Mouse (Mus musculus): ENCODE data around the gene Zc3h4. TPM values are rescaled to one million over a fixed set of nuclear protein-coding genes. Genes with fewer than 3 reads are reported as not detected.

The Zc3h4 gene
- total and polyA plus RNA-seq, 3 experiments, result 17.8 to 32.4 (median 27.7) TPM

DNA sequence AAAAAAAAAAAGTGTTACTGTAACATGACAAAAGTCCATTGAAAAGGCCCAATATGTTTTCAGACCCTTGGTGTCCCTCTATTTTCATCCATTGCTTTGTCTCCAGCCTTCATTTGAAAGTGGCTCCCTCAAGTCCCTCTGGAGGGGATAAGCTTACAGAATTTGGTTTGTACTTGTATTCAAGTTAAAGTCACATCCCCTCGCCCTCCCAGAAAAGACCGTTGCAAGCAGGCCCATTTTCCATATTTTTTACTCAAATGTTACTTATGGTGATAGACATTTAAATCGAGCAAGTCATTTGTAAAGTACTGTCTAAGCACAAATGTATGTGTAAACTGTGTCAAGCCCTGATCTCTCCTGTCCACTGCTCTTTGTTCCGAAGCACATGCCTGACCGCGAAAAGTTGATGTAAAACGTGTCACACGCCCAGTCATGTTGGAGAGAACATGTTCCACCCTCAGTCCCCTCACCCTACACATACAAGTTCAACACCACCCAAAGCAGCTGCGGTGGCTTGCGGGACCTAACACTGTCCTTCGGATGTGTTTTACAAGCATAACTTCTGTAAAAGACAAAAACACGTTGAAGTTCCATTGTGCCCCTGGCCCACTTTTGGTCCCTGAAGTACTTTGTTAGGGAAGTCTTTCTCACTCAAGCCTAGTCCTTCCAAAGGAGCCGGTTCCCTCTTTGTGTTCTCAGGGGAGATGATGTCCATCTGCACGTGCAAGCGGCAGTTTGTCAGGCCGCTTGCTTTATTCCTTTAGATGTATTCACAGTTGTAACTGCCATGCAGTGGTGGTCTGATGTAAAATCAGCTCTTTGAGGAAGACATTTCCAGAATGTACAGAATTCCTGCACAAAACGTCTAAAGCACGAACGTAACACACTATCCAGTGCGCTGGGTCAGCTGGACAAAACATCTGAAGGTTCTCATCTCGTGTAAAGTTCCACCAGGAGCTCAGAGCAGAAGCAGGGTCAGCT lies 2.5 kb downstream of the Zc3h4 start:
- Histone ChIP-seq H3K36me3 (ENCODE audit: control insufficient read depth, insufficient read depth, low read length) (peaks cover 19% of the 10 kb centered on the region), H3K27me3 (ENCODE audit: control insufficient read depth, insufficient read depth, low read length) (no peaks in the 10 kb centered on the region), H3K9ac (ENCODE audit: low read depth, low read length) (peak overlapping the region; percentile 74), H3K27ac (peak overlapping the region; percentile 100), H3K79me2 (replicated peaks; ENCODE audit: control insufficient read depth, insufficient read depth, low read length) (no peaks in the 10 kb centered on the region; the same call in 1 of the 2 replicates), H3K4me1 (ENCODE audit: control insufficient read depth, insufficient read depth, low read length) (peaks cover 27% of the 10 kb centered on the region), H3K4me3 (peak overlapping the region; percentile 86)
- intact Hi-C loops (cut with DNase I), result loop anchor here (10.0 kb wide), 1 partner anchor 652 kb away; no protein-coding TSS in a partner anchor
- DNase-seq, result peak; percentile 52 to 56
- 14% methylated on average over 21 of the region's 21 CpGs for WGBS
- 0 out of 2 replicates have a peak, but pooled peaks have one; percentile 4 for TF ChIP-seq POLR2A (IDR thresholded peaks at IDR 0.05; ENCODE audit: insufficient read depth, low read depth, low read length)
- no peak for TF ChIP-seq CTCF (IDR thresholded peaks at IDR 0.05)
- 0 out of 2 replicates have a peak, but pooled peaks have one; percentile 9 for TF ChIP-seq EP300 (IDR thresholded peaks at IDR 0.05; ENCODE audit: insufficient read depth, low read depth, low read length)

DNA sequence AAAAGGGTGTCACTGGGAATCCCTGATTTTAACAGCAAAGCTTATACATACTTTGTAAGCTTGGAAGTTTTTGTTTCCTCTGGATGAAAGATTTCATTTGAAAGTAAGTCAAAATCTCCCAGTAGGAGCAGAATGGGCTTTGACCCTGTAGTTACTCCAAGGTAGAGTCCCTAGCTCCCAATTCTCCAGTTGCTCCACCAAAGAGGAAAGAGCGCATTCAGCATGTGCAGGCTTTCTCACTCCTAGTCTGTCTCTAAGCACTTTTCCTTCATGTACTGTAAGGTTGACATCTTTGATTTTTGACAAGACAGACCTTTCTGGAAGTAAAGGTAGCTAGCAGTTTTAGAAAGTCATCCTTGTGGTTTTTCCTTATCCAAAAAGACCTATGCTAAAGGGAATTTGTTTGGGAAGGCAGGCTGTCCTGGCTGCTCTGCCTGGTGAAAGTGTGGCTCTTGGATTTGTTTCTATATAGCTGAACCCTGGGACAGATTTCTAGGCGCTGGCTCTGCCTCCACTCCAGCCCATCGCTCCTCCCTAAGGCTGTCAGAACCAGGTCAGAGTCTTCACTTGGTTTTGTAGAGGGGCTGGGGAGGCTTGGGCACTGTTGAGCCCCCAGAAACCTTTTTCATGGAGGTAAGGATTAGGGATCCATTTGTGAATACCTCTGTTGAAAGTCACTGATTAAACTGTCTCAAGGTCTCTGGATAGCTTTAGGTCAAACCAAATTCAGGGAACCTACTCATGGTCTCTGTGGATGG lies 3.8 kb downstream of the Zc3h4 start:
- intact Hi-C loops (cut with DNase I), result loop anchor here (10.0 kb wide), 1 partner anchor 650 kb away; no protein-coding TSS in a partner anchor
- H3K4me3 ChIP-seq, result no peak overlapping the region
- 40% methylated on average over 3 of the region's 3 CpGs for WGBS

DNA sequence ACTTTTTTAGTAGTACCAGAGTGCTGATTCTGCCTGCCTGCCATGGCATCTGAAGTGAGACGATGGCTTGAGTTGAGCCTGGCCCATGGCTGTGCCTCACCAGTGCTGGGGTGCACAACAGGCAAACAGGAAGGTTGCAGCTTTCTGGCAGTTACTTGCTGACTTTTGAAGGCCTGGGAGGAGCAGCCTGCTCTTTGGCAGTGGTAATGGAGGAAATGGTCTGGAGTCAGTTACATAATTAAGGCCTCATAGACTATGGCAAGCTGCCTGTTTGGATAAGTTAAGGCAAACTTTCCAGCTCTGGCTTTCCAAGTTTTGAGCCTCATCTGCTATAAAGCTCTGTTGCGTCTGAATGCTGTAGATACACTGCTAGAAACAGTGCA lies 4.4 kb downstream of the Zc3h4 start:
- peak overlapping the region; percentile 100 for H3K27ac ChIP-seq
- H3K79me2 ChIP-seq (replicated peaks; ENCODE audit: control insufficient read depth, insufficient read depth, low read length), result no peaks in the 10 kb centered on the region; the same call in 1 of the 2 replicates
- H3K9ac ChIP-seq (ENCODE audit: low read depth, low read length), result peak overlapping the region; percentile 40
- DNase-seq, result peak; percentile 78 to 81
- H3K27me3 ChIP-seq (ENCODE audit: control insufficient read depth, insufficient read depth, low read length), result no peaks in the 10 kb centered on the region
- intact Hi-C loops (cut with DNase I), result loop anchor here (10.0 kb wide), 1 partner anchor 650 kb away; no protein-coding TSS in a partner anchor
- no peak overlapping the region for H3K4me3 ChIP-seq
- peaks cover 19% of the 10 kb centered on the region for H3K36me3 ChIP-seq (ENCODE audit: control insufficient read depth, insufficient read depth, low read length)
- TF ChIP-seq CTCF (IDR thresholded peaks at IDR 0.05), result no peak
- peak; percentile 88; the same call in 1 of the 2 replicates for TF ChIP-seq EP300 (IDR thresholded peaks at IDR 0.05; ENCODE audit: insufficient read depth, low read depth, low read length)
- peak; percentile 96 for TF ChIP-seq POLR2A (IDR thresholded peaks at IDR 0.05; ENCODE audit: insufficient read depth, low read depth, low read length)
- WGBS, result 1% methylated on average over 2 of the region's 2 CpGs
- H3K4me1 ChIP-seq (ENCODE audit: control insufficient read depth, insufficient read depth, low read length), result peaks cover 25% of the 10 kb centered on the region

More for the DNA sequence above, 3.8 kb downstream of the Zc3h4 start:
- Histone ChIP-seq H3K4me1 (ENCODE audit: control insufficient read depth, insufficient read depth, low read length) (peaks cover 25% of the 10 kb centered on the region), H3K27me3 (ENCODE audit: control insufficient read depth, insufficient read depth, low read length) (no peaks in the 10 kb centered on the region), H3K9ac (ENCODE audit: low read depth, low read length) (peak overlapping the region; percentile 40), H3K36me3 (ENCODE audit: control insufficient read depth, insufficient read depth, low read length) (peaks cover 19% of the 10 kb centered on the region), H3K79me2 (replicated peaks; ENCODE audit: control insufficient read depth, insufficient read depth, low read length) (no peaks in the 10 kb centered on the region; the same call in 1 of the 2 replicates), H3K27ac (peak overlapping the region; percentile 100)
- no peak for DNase-seq
- TF ChIP-seq EP300 (IDR thresholded peaks at IDR 0.05; ENCODE audit: insufficient read depth, low read depth, low read length) (no peak), CTCF (IDR thresholded peaks at IDR 0.05) (no peak), POLR2A (IDR thresholded peaks at IDR 0.05; ENCODE audit: insufficient read depth, low read depth, low read length) (no peak)

DNA sequence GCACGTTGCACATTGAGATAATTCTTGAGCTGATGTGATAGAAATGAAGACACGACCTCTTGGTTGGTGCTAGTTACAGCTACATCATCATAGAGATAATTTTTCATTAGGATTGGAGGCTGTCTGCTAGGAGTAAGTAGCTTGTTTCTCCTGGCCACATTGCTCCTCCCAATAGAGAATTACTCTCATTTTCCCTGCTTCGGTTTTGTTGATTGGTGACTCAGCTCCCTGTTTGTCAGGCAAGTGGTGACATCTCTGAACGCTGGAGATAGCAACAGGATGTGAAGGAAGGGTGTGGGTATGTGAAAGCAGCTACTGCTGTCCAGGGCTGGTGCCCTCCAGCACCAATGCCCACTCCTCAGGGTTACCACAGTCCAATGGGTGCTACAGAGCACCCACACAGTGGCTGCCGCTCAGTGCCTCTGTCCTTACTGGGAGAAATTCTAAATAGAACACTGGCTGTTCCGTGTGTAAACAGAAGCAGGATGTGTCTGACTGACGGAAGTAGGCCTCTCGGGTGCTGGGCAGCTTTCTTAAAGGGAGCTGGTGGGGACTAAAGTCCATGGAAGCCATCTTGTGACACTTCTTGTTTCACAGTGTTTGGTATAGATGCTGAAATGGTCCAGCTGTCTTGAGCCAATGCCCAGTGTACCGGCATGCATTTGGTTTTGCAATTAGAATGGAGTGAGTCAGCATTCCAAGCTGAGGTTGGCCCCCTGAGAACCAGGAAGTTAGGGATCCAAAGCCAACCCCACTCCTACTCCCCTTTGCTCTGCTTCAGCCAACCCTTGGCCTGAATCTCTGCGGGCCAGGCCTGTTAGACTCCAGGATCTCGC lies 5.0 kb downstream of the Zc3h4 start:
- intact Hi-C loops (cut with DNase I), result loop anchor here (10.0 kb wide), 1 partner anchor 649 kb away; no protein-coding TSS in a partner anchor
- Histone ChIP-seq H3K36me3 (ENCODE audit: control insufficient read depth, insufficient read depth, low read length) (peaks cover 19% of the 10 kb centered on the region), H3K4me1 (ENCODE audit: control insufficient read depth, insufficient read depth, low read length) (peaks cover 25% of the 10 kb centered on the region), H3K27me3 (ENCODE audit: control insufficient read depth, insufficient read depth, low read length) (no peaks in the 10 kb centered on the region), H3K4me3 (no peak overlapping the region; the same call in 1 of the 2 replicates), H3K27ac (peak overlapping the region; percentile 100), H3K9ac (ENCODE audit: low read depth, low read length) (peak overlapping the region; percentile 45), H3K79me2 (replicated peaks; ENCODE audit: control insufficient read depth, insufficient read depth, low read length) (no peaks in the 10 kb centered on the region; the same call in 1 of the 2 replicates)
- peak; percentile 80 to 86 for DNase-seq
- TF ChIP-seq CTCF (IDR thresholded peaks at IDR 0.05), result no peak
- peak; percentile 72 for TF ChIP-seq POLR2A (IDR thresholded peaks at IDR 0.05; ENCODE audit: insufficient read depth, low read depth, low read length)
- TF ChIP-seq EP300 (IDR thresholded peaks at IDR 0.05; ENCODE audit: insufficient read depth, low read depth, low read length), result peak; percentile 66
- WGBS, result 13% methylated on average over 11 of the region's 11 CpGs

DNA sequence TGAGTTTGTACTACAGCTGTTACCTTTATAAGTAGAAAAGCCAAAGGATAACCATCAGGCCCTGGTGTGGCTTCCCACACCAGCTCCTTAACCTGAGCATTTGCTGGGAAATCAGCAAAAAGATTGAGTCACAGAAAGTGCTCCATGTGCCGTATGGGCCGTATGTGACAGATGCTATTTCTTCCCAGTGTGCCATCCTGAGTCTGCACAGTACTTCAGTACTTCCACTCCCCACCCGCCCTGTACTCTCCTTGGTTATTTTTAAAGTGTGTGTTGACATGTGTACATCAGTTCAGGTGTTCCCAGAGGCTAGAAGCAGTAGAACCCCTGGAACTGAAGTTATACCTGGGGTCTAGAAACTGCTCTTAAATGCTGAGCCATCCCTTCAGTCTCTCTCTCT lies 6.3 kb downstream of the Zc3h4 start:
- peak overlapping the region; percentile 100; the same call in 1 of the 2 replicates for H3K27ac ChIP-seq
- H3K36me3 ChIP-seq (ENCODE audit: control insufficient read depth, insufficient read depth, low read length), result peaks cover 19% of the 10 kb centered on the region

More for the DNA sequence above, 6.3 kb downstream of the Zc3h4 start:
- WGBS, result 87% methylated on average over 3 of the region's 3 CpGs
- H3K9ac ChIP-seq (ENCODE audit: low read depth, low read length), result no peak overlapping the region
- H3K79me2 ChIP-seq (replicated peaks; ENCODE audit: control insufficient read depth, insufficient read depth, low read length), result peaks cover 3% of the 10 kb centered on the region; the same call in 1 of the 2 replicates
- intact Hi-C loops (cut with DNase I), result loop anchor here (10.0 kb wide), 1 partner anchor 648 kb away; no protein-coding TSS in a partner anchor
- peaks cover 25% of the 10 kb centered on the region for H3K4me1 ChIP-seq (ENCODE audit: control insufficient read depth, insufficient read depth, low read length)
- H3K27me3 ChIP-seq (ENCODE audit: control insufficient read depth, insufficient read depth, low read length), result no peaks in the 10 kb centered on the region
- no peak for TF ChIP-seq CTCF (IDR thresholded peaks at IDR 0.05)
- TF ChIP-seq POLR2A (IDR thresholded peaks at IDR 0.05; ENCODE audit: insufficient read depth, low read depth, low read length), result no peak
- no peak for TF ChIP-seq EP300 (IDR thresholded peaks at IDR 0.05; ENCODE audit: insufficient read depth, low read depth, low read length)
- H3K4me3 ChIP-seq, result no peak overlapping the region
- no peak for DNase-seq
